Mouse (Mus musculus) cerebellum, adult 8-10 months (tissue): ENCODE results near the gene Stam2.

Experiments used
- DNase-seq: peaks from one replicate; pipeline ENCODE4 v3.0.0; 2022

Gene Stam2

GRCm38 (mm10) chr2:52742256-52743158 lies at the start of gene Stam2:
Gene Stam2, minus strand, starts transcription at chr2:52742281.
- DNase-seq: peak; percentile 80

GRCm38 (mm10) chr2:52785106-52785721 lies 43.1 kb upstream of the Stam2 start:
- DNase-seq: no peak

DNA sequence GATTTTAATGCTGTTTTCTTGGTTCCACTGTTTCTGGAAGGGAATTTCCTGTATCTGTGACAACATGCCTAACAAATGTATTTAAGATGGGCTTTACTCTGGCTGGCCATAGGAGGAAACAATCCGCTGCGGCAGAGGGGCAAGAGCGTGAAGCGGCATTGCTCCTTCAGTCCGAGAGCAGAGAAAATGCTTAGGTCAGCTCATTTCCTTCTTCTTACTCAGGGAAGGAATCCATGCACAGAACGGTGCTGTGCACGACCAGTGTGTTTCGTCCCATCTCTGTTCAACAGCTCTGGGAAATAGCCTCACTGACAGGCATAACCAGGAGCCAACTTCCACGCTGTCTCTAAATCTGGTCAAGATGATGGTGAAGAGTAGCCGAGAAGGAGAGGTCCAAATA lies 37.9 kb upstream of the Stam2 start:
- DNase-seq: no peak

DNA sequence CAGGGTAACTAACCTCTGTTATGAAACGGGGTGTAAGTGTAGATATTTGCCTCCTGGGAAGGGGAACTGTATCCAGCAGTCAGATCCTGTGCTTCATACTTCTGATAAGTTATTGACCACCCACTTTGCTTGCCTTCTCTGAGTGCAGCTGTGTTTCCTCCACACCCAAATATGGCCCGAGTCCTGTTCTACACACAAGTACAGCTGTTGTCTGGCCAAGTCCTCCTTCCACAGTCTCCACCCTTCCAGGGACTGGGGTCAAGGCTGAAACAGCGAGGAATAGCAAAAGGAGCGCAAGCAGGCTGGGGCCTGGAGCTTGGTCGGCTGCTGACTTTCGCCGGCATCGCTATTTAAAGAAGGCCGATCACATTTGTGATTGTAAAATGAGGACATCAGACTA lies 37.3 kb upstream of the Stam2 start:
- no peak for DNase-seq

- DNase-seq: no peak
These were observed 35.8 kb upstream of the Stam2 start for GRCm38 (mm10) chr2:52777839-52778238.

GRCm38 (mm10) chr2:52774373-52774772 lies 32.3 kb upstream of the Stam2 start:
- no peak for DNase-seq

- no peak for DNase-seq
These were observed 30.8 kb upstream of the Stam2 start for GRCm38 (mm10) chr2:52772774-52773393.

DNA sequence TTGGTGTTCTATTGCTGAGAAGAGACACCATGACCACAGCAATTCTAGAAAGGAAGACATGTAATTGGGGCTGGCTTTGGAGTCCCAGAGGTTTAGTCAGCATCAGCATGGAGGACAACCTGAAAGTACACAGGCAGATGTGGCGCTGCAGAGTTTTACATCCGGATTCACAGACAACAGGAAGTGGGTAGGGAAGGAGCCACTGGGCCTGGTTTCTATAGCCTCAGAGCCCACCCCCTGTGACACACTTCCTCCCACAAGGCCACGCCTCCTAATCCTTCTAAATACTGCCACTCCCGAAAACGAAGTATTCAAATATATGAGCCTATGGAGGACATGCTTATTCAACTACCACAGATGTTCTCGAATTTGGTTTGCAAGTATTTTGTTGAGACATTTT lies 23.0 kb upstream of the Stam2 start:
- no peak for DNase-seq

DNA sequence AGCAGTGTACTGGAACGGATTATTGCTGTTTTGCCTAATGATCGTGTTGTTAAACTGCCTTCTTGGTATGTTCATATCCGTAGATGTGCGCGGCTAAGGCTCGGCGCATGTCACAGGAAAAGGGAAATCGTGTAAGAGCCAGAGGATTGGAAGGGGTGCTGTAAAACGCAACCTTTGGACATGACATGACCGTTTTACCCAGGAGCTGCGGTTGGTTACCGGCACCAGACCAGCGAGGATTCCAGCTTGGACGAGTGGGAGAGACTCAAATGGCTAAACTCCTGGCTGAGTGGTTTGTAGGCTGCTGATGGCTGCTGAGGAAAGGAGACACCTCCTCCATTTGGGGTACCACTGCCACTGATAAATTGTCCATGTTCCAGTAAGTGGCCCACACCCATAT lies 21.8 kb upstream of the Stam2 start:
- DNase-seq: no peak

GRCm38 (mm10) chr2:52763040-52763736 lies 21.1 kb upstream of the Stam2 start:
- peak; percentile 70 for DNase-seq

GRCm38 (mm10) chr2:52762529-52762928 lies 20.4 kb upstream of the Stam2 start:
- no peak for DNase-seq

GRCm38 (mm10) chr2:52758627-52759026 lies 16.5 kb upstream of the Stam2 start:
- peak; percentile 20 for DNase-seq

DNA sequence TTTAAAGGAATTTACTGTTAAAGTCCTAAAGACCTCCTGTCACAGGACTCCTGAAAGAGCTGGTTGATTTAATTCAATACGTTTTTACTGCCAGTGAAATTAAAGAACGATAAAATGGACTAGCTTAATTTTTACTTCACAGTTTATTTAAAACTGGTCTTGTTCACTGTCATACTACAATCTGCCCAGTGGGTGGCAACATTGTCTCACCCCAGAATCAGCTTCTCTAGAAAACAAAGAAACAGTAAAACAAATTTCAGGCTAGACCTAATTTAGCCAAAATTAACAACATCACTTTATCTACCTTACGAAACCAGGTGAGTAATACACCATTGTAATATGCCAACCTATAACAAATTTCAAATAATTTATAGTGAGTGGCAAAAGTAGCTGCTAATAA lies 14.6 kb upstream of the Stam2 start:
- peak; percentile 39 for DNase-seq

GRCm38 (mm10) chr2:52753573-52754317 lies 11.7 kb upstream of the Stam2 start:
- no peak for DNase-seq

- DNase-seq: no peak
These were observed 2.0 kb upstream of the Stam2 start for GRCm38 (mm10) chr2:52744099-52744498.

GRCm38 (mm10) chr2:52741681-52742255 lies 313 bp downstream of the Stam2 start:
- DNase-seq: no peak

- no peak for DNase-seq
These were observed 1.5 kb downstream of the Stam2 start for GRCm38 (mm10) chr2:52740596-52740995.

GRCm38 (mm10) chr2:52734504-52734903 lies 7.6 kb downstream of the Stam2 start:
- DNase-seq: no peak

DNA sequence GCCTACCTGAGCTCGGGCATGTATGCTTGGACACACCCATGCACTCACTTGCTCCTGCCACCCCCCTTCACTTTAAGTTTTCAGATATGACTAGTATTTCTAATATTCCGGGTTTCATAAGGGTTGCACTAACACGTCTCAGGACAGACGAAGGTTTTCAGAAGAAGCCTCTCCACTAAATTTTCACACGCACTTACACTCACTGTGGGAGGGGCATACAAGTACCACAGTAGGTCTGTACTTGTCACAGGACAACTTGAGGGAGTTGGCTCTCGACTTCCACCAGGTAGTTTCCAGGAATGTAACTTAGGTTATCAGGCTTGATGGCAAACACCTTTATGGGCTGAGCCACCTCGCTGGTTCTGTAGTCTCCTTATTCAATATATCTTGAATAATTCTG lies 8.4 kb downstream of the Stam2 start:
- no peak for DNase-seq

DNA sequence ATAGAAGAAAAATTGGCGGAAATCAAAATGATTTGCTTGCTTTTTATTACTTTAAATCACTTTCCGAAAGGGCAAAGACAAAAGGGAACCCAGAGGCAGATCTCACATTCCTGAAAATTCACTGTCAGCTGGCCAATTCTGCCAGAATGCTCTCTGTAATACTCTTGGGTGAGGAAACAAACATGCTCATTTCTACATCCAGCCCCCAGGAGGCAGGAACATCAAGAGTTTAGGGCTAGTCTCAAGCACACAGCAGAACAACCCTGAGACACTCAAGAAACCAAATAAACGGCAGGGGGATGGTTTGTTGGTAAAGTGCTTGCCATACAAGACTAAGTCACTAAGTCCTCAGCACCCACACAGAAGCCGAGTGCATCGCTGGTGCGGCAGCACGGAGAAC lies 9.5 kb downstream of the Stam2 start:
- no peak for DNase-seq

DNA sequence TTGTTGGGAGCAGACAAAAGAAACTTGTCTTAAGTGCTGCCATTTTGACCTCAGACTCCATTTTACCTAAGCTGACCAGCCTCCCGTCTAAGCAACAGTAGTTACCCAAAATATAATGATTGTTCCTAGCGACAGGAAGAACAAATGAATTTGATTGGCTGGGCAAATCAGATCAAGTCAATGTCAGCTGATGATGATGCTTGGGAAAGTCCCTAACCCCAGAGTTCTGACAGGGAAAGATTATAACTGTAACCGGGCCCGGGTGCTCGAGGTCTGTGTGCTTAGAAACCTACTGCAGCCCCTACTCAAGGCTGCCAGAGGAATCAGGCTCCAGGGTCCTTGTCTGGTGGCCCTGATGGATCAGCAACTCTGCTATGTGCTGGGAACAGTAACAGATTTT lies 10.1 kb downstream of the Stam2 start:
- no peak for DNase-seq

GRCm38 (mm10) chr2:52730891-52731290 lies 11.2 kb downstream of the Stam2 start:
- no peak for DNase-seq
